Mouse (Mus musculus) left cerebral cortex, postnatal 14 days (tissue): ENCODE measurements around the gene Haus7. TPM values are rescaled to one million over a fixed set of nuclear protein-coding genes. Genes with fewer than 3 reads are reported as not detected.
"Not testable (repeated sequence)": the region's sequence is repeated elsewhere in the genome, so short reads cannot be mapped to it uniquely, and the experiment has no call there.

Experiments
- DNase-seq, 2 experiments: peaks; one replicate each; pipeline ENCODE4 v3.0.0; 2021 to 2022; ENCODE audit warnings: low spot score in 2 of 2, mixed read lengths in 1 of 2
- intact Hi-C: fragments of 180-260 bp; cut with DNase I; formaldehyde crosslinking; loops from one replicate; pipeline ENCODE4 v1.15.1; 2025
- total RNA-seq, 2 experiments: library from RNA; stranded (reverse); gene quantifications; 2 replicates each; pipeline ENCODE4 v1.2.3; 2021

The Haus7 gene
- total RNA-seq, 2 experiments from 2014 or later, result 8.6 TPM

DNA sequence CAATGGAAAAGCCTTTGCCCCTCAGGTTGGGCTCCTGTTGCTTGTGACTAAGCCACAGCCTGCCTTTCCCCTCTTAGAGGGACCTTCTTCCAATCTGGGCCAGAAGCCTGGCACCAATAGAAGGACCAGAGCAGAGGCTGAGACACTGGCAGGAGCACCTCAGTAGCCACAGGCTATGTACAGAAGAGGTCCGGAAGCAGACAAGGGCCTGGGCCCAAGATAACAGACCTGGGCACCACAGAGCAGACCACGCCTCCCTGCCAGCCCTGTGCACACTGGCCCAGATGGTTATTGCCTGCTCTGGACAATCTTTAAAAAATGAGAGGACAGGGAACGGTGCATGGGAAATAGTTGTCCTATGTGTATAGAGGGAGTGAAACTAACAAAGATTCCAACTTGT, 12.9 kb upstream of the Haus7 start:
- intact Hi-C loops, result no loop called here
- no peak for DNase-seq

DNA sequence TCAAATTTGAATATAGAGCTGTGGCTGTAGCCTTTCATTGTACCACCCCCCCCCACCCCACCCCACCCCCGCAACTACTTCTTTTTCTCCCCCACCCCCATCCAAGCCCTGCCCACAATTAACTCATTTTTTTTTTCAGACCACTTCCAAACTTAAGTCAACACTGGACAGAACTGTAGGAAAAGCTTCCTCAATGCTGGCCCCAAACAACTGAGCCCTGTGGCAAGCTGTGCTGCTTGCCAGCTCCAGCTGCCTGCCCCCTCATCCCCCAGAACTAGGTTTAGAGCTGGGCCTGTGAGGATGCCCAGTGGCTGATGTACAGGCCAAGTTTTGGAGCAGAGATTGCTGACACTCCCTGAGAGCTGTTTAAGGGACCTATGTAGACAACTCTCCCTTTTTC, 9.9 kb upstream of the Haus7 start:
- intact Hi-C loops, result no loop called here
- DNase-seq, result no peak

DNA sequence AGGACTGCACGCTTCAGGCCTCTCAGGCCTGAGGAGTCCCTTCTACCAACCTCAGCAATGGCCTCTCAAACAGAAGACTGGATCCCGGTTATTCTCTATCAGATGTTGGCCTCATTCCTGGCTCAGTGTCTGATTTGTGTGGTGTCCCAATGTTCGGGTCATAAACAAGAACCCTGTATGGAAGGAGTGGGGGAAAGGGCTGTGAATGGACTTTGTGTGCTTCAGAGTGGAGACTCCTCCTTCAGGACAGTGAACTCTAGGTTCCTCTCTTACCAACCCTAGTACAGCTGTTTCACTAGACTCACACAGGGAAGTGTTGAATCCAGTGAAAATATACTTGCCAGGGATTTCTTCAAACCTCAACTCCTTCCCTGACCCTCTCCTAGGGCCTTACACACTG, 9.5 kb upstream of the Haus7 start:
- DNase-seq, result no peak
- intact Hi-C loops, result no loop called here

- no peak for DNase-seq
- intact Hi-C loops, result no loop called here
These were observed 8.8 kb upstream of the Haus7 start for GRCm38 (mm10) chrX:73467446-73468241.

GRCm38 (mm10) chrX:73465483-73466186, 6.8 kb upstream of the Haus7 start:
- peak; percentile 12 to 26 for DNase-seq
- intact Hi-C loops, result no loop called here

DNA sequence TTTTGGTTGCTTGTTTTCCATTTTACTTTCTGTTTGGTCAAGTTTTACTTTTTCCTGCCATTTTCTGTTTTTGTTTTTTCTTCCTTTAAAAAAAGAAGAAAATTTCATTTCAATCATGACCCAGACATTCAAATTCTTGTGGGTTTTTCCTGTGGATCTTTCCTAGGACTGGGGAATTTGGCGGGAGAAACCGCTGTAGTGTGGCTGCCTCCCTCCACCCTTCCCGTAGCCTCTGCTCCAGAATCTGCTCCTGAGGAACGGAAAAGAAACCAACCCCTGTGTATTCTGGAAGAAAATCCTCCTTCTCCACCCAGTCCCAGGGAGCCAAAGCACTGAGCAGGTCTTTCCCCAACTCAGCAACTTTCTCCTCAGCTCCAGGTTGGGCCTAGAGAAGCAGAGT, 1.9 kb upstream of the Haus7 start:
- DNase-seq, result no peak
- intact Hi-C loops, result no loop called here

- peak; percentile 33 to 67 for DNase-seq
- intact Hi-C loops, result loop anchor here (5.0 kb wide), 1 partner anchor 35 kb away; no protein-coding TSS in a partner anchor
These were observed 6.9 kb downstream of the Haus7 start for GRCm38 (mm10) chrX:73451949-73452348.

- DNase-seq, result no peak
- intact Hi-C loops, result no loop called here
These were observed 17.4 kb downstream of the Haus7 start for GRCm38 (mm10) chrX:73441428-73441827.

DNA sequence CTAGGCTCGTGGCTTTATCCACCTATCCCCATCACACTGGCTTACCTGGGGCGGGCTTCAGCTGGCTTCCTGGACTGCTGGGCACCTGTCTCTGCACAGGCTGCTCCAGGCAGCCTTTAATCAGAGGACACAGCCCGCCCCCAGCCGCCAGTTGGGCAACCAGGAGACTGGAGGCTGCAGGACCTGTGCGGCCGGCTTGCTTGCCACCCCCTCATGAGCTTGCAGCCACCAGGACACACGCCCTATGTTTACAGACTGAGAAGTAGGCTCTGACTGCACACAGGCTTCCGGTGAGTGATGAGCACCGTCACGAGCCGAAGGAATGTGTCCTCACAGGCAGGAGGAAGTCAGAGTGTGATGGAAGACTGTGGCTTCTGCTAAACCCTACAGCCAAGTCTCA, 23.6 kb downstream of the Haus7 start, which contains the start of gene Trex2:
TSS of gene Trex2 (minus strand) at position 93 of the 400 bp plus-strand sequence.
- DNase-seq, result no peak
- intact Hi-C loops, result no loop called here

- no peak for DNase-seq
- intact Hi-C loops, result no loop called here
These were observed 26.0 kb downstream of the Haus7 start for GRCm38 (mm10) chrX:73432850-73433249.

GRCm38 (mm10) chrX:73430036-73430435, 28.8 kb downstream of the Haus7 start:
- intact Hi-C loops, result no loop called here
- peak; percentile 4 to 5 for DNase-seq

GRCm38 (mm10) chrX:73412767-73413166, 46.1 kb downstream of the Haus7 start:
- intact Hi-C loops, result no loop called here
- DNase-seq, result peak; percentile 11 to 25

GRCm38 (mm10) chrX:73410880-73411517, 47.8 kb downstream of the Haus7 start, which contains the start of gene Zfp92:
Zfp92 (plus strand) TSS chrX:73411096.
- intact Hi-C loops, result no loop called here

DNA sequence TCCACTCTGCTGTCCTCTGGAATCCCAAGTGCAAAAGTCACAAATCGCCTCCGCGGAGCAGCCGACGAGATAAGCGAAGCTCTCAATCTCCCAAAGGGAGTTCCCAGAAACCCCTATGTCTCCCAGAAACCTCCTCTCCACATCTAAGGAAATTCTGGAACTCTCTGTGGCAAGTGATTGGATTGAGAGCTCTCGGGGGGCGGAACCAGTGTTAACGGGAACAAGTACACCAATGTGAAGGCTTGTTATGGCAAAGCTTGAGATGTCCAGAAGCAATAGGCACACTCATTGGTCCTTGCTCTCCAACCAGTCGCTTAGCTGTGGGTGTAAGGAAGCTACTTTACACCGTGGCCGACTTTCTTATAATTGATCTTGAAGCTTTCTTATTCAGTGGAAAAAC, 57.2 kb downstream of the Haus7 start:
- intact Hi-C loops, result no loop called here
- no peak for DNase-seq

More at GRCm38 (mm10) chrX:73410880-73411517, 47.8 kb downstream of the Haus7 start, which contains the start of gene Zfp92:
- DNase-seq, result peak in 1 of 2 experiments; percentile 9

- intact Hi-C loops, result no loop called here
- no peak for DNase-seq
These were observed 57.9 kb downstream of the Haus7 start for GRCm38 (mm10) chrX:73400951-73401350.

- DNase-seq, intact Hi-C loops: not testable (repeated sequence)
These were observed 60.2 kb downstream of the Haus7 start, which contains the start of gene Gm18336 for GRCm38 (mm10) chrX:73398636-73399035. Gm18336 (minus strand) TSS chrX:73398736.

- DNase-seq, result no peak
- intact Hi-C loops, result no loop called here
These were observed 62.4 kb downstream of the Haus7 start for GRCm38 (mm10) chrX:73396446-73396845.

- no peak for DNase-seq
These were observed 67.4 kb downstream of the Haus7 start for GRCm38 (mm10) chrX:73391481-73391880.

More at GRCm38 (mm10) chrX:73391481-73391880, 67.4 kb downstream of the Haus7 start:
- intact Hi-C loops, result no loop called here
